Mouse (Mus musculus) bone marrow macrophage, adult 2 months (primary cell): ENCODE measurements around the gene Lhfpl2.

Experiments used
- CTCF ChIP-seq: IDR thresholded peaks from 2 replicates; pipeline ENCODE4 v1.5.1; 2012; ENCODE audit warnings: low read depth, mild to moderate bottlenecking, low read length, moderate library complexity
- POLR2A ChIP-seq: IDR thresholded peaks from 2 replicates; pipeline ENCODE4 v1.6.1; 2012; ENCODE audit warnings: mild to moderate bottlenecking, low read depth, low read length, borderline replicate concordance

- TF ChIP-seq CTCF, result no peak
- TF ChIP-seq POLR2A, result no peak
Measured at GRCm38 (mm10) chr13:94180477-94181420, 123.2 kb downstream of the Lhfpl2 start.
